Mouse (Mus musculus) intestine, embryonic 14.5 days (tissue): Measurements from ENCODE around the gene Erp29. TPM values are rescaled to one million over a fixed set of nuclear protein-coding genes. Genes with fewer than 3 reads are reported as not detected.

Experiments
- ATAC-seq: fragments of 200-750 bp; cut with Nextera tagmentation; replicated peaks from 2 replicates; pipeline ENCODE4 v1.8.0; 2017; ENCODE audit warnings: low read depth, moderate number of reproducible peaks, moderate TSS enrichment, moderate library complexity; ENCODE audit not compliant: low FRiP score, low TSS enrichment
- DNase-seq: peaks from one replicate; pipeline ENCODE4 v3.0.0-alpha.2; 2018; ENCODE audit warnings: low spot score
- H3K27ac ChIP-seq: fragments of 300-500 bp; sonication (generic); 2 replicates; pipeline ENCODE4 v1.5.1; 2014; ENCODE audit warnings: low read depth, mild to moderate bottlenecking, control low read depth
- H3K27me3 ChIP-seq: fragments of 300-500 bp; sonication (generic); replicated peaks from 2 replicates; pipeline ENCODE4 v1.6.1; 2014; ENCODE audit warnings: low read length, control low read depth; ENCODE audit not compliant: control insufficient read depth, insufficient read depth
- H3K36me3 ChIP-seq: fragments of 300-500 bp; sonication (generic); 2 replicates; pipeline ENCODE4 v1.6.1; 2014; ENCODE audit warnings: low read length, control low read depth; ENCODE audit not compliant: control insufficient read depth, insufficient read depth
- H3K4me1 ChIP-seq: fragments of 300-500 bp; sonication (generic); replicated peaks from 2 replicates; pipeline ENCODE4 v1.6.1; 2014; ENCODE audit warnings: low read length, control low read depth, mixed read lengths; ENCODE audit not compliant: control insufficient read depth, insufficient read depth
- H3K4me2 ChIP-seq: fragments of 300-500 bp; sonication (generic); 2 replicates; pipeline ENCODE4 v1.6.1; 2014; ENCODE audit warnings: low read length
- H3K4me3 ChIP-seq: fragments of 300-500 bp; sonication (generic); 2 replicates; pipeline ENCODE4 v1.5.1; 2014; ENCODE audit warnings: low read depth, low read length, control low read depth, mixed read lengths
- H3K9ac ChIP-seq: fragments of 300-500 bp; sonication (generic); 2 replicates; pipeline ENCODE4 v1.6.1; 2014; ENCODE audit warnings: mild to moderate bottlenecking, low read length
- H3K9me3 ChIP-seq: fragments of 300-500 bp; sonication (generic); 2 replicates; pipeline ENCODE4 v1.6.1; 2016; ENCODE audit warnings: low read length, control low read depth; ENCODE audit not compliant: control insufficient read depth
- WGBS: fragments of 180-500 bp; shearing (Covaris S2); extraction: QIAGEN DNeasy Blood & Tissue Kit; methylation state at CpG from one replicate; pipeline ENCODE4 v1.1.7; 2014; 5-methylcytosine and 5-hydroxymethylcytosine counted together
- polyA plus RNA-seq: library from polyadenylated mRNA; unstranded; fragments of >200 nt; fragmentation: Nextera tagmentation; extraction: Ambion mirVana; gene quantifications from 2 replicates; pipeline ENCODE4 v1.2.1, GENCODE M21; 2014

The Erp29 gene
- polyA plus RNA-seq, 1 experiment from 2014 or later: 164 TPM

DNA sequence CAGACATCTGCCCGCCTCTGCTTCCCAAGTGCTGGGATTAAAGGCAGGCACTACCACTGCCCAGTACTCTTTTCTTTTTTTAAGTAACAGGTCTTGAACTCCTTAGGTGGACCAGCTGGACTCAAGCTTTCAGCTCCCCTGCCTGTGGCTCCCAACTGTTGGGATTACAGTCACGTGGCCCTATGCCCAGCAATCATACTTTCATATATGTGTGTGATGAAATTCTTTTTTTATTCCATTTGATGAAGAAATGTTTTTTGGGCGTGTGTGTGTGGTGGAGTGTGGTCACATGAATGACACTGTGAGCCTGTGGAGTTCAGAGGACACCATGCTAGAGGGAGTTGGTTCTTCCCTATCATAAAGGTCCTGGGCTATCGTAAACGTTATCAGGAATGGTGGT is 52.8 kb downstream of the Erp29 start:
- peaks cover 13% of the 10 kb centered on the region; the same call in 1 of the 2 replicates for H3K36me3 ChIP-seq
- no peak overlapping the region for H3K9ac ChIP-seq
- no peak overlapping the region for H3K27ac ChIP-seq
- H3K9me3 ChIP-seq: no peaks in the 10 kb centered on the region
- no peak for ATAC-seq
- H3K4me1 ChIP-seq: peaks cover 12% of the 10 kb centered on the region; the same call in 1 of the 2 replicates
- H3K4me3 ChIP-seq: no peak overlapping the region
- H3K4me2 ChIP-seq: no peak overlapping the region
- H3K27me3 ChIP-seq: no peaks in the 10 kb centered on the region
- 83% methylated on average over 5 of the region's 5 CpGs for WGBS
- no peak for DNase-seq

DNA sequence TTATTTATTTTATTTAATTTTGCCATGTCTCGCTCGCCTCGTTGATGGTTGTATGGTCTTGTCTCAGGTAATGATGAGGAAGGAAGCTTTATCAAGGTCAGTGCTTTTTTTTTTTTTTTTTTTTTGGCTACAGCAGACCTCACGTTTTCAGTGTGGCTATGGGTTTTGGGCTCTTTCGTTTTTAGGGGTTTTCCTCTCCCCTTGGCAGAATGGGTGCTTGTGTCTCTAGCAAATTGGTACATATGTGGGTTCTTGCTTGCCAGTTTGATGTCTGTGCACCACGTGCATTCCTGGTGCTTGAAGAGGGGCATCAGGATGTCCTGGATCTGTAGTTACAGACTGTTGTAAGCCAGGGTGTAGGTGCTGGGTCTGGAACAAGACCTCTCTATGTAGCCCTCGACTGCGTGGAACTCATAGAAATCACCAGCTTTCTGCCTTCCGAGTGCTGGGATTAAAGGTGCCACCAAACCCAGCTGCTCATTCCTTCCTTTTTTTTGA is 53.3 kb downstream of the Erp29 start:
- WGBS: 50% methylated on average over 9 of the region's 9 CpGs
- H3K36me3 ChIP-seq: peaks cover 12% of the 10 kb centered on the region; the same call in 1 of the 2 replicates
- no peak for ATAC-seq
- no peak for DNase-seq
- no peak overlapping the region for H3K27ac ChIP-seq
- H3K4me3 ChIP-seq: peak overlapping the region; percentile 98
- peak overlapping the region; percentile 61 for H3K9ac ChIP-seq
- H3K27me3 ChIP-seq: no peaks in the 10 kb centered on the region
- no peaks in the 10 kb centered on the region for H3K9me3 ChIP-seq
- H3K4me1 ChIP-seq: peaks cover 12% of the 10 kb centered on the region; the same call in 1 of the 2 replicates
- peak overlapping the region; percentile 94 for H3K4me2 ChIP-seq

DNA sequence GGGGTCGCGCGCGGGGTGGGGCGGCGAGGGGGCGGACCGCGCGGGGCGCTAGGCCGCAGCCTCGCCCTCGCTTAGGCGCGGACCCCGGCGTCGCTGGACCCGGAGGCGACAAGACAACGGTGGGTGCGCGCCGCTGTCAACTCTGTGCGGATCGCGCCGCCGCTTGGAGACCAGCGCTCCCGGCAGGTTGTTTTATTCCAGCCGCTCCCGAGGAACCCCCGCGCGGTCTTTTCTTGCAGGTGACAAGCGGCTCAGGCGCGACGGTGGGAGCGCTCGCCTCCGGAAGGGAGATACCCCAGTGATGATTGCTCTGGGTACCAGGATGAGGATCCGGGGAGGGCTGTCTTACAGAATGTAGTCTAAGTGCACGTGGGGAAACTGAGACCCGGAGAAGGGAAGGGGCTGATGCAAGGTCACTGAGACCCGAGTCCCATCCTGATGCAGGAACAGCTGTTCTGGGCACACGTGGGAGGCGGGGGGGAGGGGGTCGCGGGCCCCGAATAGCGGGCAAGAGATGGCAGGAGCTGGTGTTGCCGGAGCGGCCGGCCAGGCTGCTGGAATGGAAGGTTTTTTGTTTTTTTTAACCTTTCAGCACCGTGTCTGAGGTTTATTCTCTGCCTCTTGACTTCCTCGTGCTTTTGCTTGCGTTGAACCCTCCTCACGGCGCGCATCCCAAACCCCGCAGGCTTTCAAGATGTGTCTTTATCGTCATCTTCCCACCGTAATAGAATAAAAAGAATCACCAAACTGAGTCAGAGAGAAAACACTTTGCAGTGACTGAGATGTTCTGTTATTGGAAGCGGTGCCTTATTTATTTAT is 54.0 kb downstream of the Erp29 start:
- H3K36me3 ChIP-seq: 0 out of 2 replicates have a peak, but pooled peaks cover 5% of the 10 kb centered on the region
- DNase-seq (peak; percentile 77), ATAC-seq (peak; percentile 37; the same call in 1 of the 2 replicates)
- peak overlapping the region; percentile 61 for H3K9ac ChIP-seq
- 2% methylated on average over 65 of the region's 67 CpGs for WGBS
- H3K9me3 ChIP-seq: no peaks in the 10 kb centered on the region
- H3K27ac ChIP-seq: peak overlapping the region; percentile 6; the same call in 1 of the 2 replicates
- no peaks in the 10 kb centered on the region for H3K27me3 ChIP-seq
- peaks cover 12% of the 10 kb centered on the region; the same call in 1 of the 2 replicates for H3K4me1 ChIP-seq
- H3K4me3 ChIP-seq: peak overlapping the region; percentile 98
- H3K4me2 ChIP-seq: peak overlapping the region; percentile 94

DNA sequence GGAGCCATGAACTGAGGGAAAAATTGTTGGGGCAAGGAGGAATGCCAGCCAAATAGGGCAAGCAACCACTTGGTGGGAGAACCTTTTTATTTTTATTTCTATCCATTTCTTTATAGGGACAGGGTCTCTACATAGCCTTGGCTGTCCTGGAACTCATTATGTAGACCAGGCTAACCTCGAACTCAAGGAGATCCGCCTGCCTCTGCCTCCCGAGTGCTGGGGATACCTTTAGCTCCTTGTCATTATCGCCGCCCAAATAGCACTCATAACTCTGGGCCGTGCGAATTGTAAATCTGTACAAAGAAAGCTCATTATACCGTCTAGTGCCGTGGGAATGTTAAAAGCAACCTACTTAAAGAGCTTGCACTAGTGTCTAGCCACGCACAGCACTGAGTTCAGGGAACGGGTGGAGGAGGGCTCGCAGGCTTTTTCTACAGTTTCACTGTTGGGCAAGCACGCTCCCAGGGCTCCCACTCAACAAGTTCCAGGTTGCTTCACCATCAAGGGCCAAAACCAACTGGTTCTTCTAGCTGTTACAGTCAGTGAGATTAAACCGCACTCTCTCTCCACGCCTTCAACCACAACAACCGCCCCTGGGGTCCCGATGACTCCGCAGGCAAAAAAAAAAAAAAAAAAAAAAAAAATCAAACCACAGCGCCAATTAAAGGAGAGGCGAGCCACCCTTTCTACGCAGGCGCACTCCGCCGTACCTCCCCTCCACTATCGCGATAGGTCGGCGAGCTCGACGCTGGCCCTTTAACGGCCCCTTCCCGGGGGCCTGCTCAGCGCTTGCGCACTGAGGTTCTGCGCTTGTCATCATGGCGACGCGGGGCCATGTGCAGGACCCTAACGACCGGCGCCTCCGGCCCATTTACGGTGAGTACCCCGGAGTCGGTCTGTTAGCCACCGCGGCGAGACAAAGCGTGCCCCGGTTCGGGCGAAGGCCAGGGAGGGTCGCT is 54.8 kb downstream of the Erp29 start, which contains the start of gene Naa25:
Gene Naa25, plus strand, starts transcription at position 750 of the 959 bp plus-strand sequence.
- peak; percentile 92 for ATAC-seq
- 12% methylated on average over 53 of the region's 53 CpGs for WGBS

DNA sequence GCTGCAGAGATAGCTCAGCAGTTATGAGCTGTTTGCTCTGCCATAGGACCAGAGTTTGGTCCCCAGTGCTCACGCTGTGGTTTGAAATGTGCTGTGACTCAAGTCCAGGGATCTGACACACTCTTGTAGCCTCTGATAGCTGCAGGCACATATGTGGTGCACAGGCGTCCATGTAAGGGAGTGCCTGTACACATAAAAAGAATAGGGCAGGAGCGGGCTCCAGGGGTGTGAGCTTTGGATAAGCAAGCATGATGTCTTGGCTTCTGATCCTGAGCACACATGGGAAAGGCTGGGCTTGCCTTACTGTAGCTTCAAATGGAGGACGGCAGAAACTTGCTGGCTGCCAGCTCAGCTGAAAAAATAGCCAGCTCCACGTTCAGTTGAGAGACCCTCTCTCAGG is 56.7 kb downstream of the Erp29 start:
- no peak for ATAC-seq
- 80% methylated on average over 5 of the region's 5 CpGs for WGBS

More for the DNA sequence above, 54.8 kb downstream of the Erp29 start, which contains the start of gene Naa25:
- Histone ChIP-seq H3K9ac (peak within 1 kb of the TSS; percentile 61), H3K27ac (peak within 1 kb of the TSS; percentile 86), H3K4me2 (peak within 1 kb of the TSS; percentile 94), H3K36me3 (0 out of 2 replicates have a peak, but pooled peaks cover 5% of the 10 kb centered on the region), H3K27me3 (no peaks in the 10 kb centered on the region), H3K4me1 (peaks cover 12% of the 10 kb centered on the region; the same call in 1 of the 2 replicates), H3K9me3 (no peaks in the 10 kb centered on the region), H3K4me3 (peak within 1 kb of the TSS; percentile 98)
- peak; percentile 96 for DNase-seq

DNA sequence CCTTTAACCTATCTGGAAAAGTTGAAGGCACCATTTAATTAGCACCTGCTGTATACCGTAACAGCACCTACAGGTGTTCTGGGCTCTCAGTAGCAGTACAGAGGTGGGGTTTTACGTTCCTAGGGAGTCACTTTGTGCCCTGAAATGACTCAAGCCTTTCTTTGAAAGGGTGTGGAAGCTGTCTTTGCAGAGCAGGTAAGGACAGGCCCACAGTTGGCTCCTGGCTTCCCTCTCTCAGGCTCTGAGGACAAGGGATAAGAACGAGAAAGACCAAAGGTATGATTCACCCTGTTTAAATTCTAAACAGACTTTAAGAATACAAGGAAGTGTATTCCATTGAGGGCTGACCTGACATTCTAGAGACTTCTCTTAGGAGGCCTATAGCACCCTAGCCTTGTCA is 58.9 kb downstream of the Erp29 start:
- H3K4me3 ChIP-seq: no peak overlapping the region
- no peak for ATAC-seq
- WGBS: 78% methylated on average over 3 of the region's 3 CpGs

More for the DNA sequence above, 56.7 kb downstream of the Erp29 start:
- H3K4me2 ChIP-seq: no peak overlapping the region
- no peak for DNase-seq
- H3K4me3 ChIP-seq: no peak overlapping the region
- H3K9ac ChIP-seq: no peak overlapping the region
- H3K36me3 ChIP-seq: 0 out of 2 replicates have a peak, but pooled peaks cover 5% of the 10 kb centered on the region
- peaks cover 12% of the 10 kb centered on the region; the same call in 1 of the 2 replicates for H3K4me1 ChIP-seq
- H3K27ac ChIP-seq: no peak overlapping the region
- H3K9me3 ChIP-seq: no peaks in the 10 kb centered on the region
- no peaks in the 10 kb centered on the region for H3K27me3 ChIP-seq

DNA sequence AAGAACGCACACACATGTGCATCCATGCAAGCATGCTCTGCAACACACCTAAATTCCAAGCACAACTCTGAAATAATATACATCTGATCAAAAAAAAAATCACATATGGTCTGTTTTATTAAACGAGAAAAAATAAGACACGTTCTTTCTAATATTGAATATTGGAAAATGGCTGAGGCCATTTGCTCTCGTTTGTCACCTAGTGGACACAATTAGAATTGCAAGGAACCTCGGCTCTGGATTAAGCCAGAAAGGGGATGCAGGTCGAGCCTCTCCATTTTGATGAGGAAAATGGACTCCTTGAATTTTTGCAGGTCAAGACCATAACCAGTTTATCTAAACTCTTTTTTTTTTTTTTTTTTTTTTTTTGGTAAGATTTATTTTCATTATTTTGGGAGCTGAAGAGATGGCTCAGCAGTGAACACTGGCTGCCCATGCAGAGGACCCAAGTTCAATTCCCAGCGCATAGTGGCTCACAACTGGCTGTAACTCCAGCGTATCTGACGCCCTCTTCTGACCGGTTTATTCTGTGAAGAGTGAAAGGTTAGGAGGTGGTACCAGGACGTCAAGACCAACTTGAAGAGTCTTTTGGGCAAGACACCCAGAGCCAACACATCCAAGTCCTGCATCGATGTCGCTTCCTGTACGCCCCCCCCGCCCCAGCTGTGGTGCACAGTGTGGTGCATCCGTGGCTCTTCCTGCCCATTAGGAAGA is 59.5 kb downstream of the Erp29 start:
- no peak for ATAC-seq
- no peaks in the 10 kb centered on the region for H3K36me3 ChIP-seq
- H3K27ac ChIP-seq: no peak overlapping the region
- H3K4me2 ChIP-seq: no peak overlapping the region
- no peak overlapping the region for H3K4me3 ChIP-seq
- H3K9me3 ChIP-seq: no peaks in the 10 kb centered on the region
- no peaks in the 10 kb centered on the region for H3K27me3 ChIP-seq
- H3K9ac ChIP-seq: no peak overlapping the region
- no peak for DNase-seq
- WGBS: 59% methylated on average over 16 of the region's 16 CpGs
- no peaks in the 10 kb centered on the region for H3K4me1 ChIP-seq

More for the DNA sequence above, 58.9 kb downstream of the Erp29 start:
- Histone ChIP-seq H3K4me2 (no peak overlapping the region), H3K9ac (no peak overlapping the region), H3K9me3 (no peaks in the 10 kb centered on the region), H3K36me3 (no peaks in the 10 kb centered on the region), H3K27ac (no peak overlapping the region), H3K4me1 (no peaks in the 10 kb centered on the region), H3K27me3 (no peaks in the 10 kb centered on the region)
- DNase-seq: no peak
